Mouse (Mus musculus) naive thymus-derived CD4-positive, alpha-beta T cell, adult 2 months (primary cell): ENCODE measurements around the gene Hmga1.

ENCODE experiments used
- DNase-seq: peaks from one replicate; pipeline ENCODE4 v3.0.0-alpha.2; 2011; ENCODE audit warnings: low read depth

Hmga1 gene

DNA sequence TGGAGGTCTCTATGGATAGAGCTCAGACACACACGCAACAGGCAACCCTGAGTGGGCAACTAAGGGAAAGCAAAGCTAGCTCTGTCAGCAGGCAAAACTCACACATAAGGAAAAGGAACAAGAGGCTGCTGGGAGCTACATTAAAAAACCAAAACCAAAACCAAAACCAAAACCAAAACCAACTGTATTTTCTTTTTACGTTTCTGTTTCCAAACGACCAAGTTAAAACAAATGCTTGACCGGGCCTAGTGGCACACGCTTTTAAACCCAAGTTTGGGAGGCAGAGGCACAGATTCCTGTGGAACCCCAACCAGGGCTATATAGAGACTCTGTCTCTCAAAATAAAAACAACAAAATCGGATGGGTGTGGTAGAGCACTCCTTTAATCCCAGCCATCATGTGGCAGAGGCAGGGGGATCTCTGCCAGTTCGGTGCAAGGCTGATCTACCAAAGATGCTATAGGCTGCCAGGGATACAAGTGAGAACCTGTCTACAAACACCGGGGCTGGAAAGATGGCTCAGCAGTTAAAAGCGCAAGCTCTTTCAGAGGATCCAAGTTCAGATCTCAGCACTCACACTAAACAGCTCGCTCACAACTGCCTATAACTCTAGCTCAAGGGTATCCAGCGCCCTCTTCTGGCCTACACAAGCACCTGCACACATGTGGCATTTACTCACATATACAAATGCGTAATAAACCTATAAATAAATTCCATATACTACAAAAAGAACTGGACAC, 35.7 kb downstream of the Hmga1 start:
- DNase-seq, result peak; percentile 71

DNA sequence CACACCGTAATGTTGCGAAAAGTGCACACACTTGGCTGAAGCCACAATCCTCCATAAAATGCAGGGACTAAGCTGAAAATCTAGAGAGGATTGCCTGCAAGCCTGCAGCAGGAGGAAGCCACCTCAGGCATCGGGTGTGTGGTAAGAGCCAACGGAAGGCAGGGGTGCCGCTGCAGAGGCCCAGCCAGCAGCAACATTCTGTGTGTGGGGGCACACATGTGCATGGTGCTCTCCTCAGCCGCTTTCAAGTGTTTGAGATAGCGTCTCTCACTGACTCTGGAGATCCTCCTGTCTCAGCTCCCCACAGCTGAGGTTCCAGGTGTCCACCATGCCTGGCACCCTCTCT, 36.2 kb downstream of the Hmga1 start:
- no peak for DNase-seq

DNA sequence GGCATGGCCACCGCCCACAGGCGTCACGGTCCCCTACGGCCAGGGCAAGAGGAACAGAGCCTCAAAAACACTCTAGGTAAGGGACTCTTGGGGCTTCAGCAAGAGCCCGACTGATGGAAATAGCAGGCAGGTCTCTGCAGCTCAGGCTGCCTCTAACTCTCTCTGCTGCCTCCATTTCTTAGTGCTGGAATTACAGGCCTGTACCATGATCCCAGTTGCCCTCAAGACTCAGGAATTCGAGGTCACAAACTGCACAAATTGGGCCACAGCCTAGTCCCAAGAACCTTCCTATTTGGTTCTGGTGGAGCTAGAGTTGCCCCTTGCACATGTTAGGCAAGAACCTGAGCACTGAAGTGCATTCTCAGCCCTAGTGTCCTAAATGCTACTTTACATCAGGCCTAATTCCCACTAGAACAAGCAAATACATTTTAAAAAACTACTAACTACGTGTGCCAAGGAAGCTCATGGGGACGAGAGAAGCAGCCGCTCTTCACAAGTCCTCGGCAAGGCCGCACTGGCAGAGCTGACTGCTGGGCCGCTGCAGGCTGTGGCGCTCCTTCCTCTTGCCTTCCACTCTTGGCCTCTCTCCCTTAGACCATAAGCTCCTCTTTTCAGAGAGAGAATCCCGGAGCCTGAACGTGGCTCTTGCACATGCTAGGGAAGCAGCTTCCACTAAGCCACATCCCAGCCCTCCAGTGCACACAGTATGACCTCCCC, 39.5 kb downstream of the Hmga1 start:
- DNase-seq, result no peak

DNA sequence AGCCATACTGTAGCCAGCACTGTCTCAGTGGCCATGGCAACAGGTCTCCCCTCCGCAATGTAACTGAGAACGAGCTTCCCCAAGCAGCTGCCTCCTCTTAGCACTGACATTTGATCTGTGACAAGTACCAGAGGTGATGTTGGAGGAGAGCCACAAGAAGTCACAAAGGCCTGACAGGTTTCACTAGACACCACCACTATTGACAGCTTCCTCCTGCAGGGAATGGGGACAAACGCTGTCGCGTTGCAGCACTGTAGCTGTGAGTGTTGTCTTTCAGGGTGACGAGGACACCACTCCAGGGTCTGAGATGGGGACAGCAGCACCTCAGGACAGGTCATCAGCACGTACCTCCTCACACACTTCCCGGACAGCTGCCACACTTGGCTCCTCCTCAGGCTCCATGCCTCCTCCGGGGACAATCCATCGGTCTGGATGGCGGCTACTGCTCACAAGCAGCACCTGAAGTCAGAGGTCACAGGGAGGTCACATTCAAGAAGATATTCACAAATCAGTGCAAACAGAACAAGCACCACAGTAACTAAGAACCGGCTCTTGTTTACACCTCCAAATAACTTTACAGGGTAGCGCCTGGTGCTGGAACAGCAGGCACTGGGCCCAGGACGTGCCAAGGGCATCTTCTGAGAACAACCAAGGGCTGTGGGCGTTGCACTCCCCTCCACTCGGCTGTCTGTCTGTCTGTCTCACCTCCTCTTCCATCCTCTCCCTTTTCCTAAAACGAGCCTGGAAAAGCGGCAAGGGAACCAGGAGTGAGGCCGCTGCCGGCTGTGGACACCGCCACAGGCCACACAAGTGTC, 40.3 kb downstream of the Hmga1 start:
- no peak for DNase-seq

DNA sequence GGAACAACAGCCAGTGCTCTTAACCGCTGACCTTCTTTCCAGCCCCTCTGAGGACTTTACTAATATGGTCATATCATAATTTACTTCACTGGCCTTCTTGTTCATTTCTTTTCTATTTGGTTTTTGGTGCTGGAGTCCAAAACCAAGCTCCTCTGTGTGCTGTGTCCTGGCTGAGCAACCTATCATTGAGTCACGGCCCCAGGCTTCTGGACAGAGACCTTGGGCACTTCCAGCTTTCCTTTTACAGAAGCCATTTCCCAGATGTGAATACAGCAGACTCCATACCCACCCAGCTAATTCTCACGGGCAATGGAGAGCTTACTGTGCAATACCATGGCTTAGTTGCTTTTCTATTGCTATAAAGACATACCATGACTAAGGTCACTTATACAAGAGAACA, 44.0 kb downstream of the Hmga1 start:
- DNase-seq, result no peak

DNA sequence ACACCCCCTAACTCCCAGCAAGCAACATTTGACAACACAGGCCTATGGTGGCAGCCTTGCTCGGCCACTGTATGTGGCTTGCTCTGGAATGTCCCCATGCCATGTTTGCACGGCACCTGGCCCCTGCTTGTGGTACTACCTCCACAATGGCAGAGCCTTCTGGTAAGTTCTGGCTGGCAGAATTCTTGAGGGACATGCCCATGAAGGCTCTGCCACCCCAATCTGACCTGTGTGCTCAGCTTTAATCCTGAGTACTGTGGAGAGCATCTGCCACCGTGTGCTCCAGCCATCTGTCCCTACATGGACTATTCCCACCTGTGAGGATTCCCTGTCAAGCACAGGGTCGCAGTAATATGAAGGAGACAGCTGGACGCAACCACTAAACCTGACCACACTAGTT, 44.6 kb downstream of the Hmga1 start:
- no peak for DNase-seq

DNA sequence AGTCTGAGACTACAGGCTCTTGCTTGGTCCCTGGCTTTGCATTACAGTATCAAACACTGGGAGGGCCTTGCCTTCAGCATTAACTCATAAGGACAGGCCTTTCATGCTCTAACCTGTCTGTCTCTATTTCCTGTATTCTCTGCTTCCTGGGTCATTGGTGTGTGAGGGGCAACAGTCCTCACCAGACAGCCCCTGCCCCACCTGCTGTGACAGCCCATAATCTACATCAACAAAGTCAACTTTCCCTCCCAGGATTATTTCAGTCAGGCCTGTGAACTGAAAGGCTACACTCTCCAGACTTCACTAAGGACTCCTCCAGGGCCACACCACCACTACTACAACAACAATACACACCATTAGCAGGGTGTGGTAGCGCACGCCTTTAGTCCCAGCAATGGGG, 46.7 kb downstream of the Hmga1 start:
- DNase-seq, result no peak

DNA sequence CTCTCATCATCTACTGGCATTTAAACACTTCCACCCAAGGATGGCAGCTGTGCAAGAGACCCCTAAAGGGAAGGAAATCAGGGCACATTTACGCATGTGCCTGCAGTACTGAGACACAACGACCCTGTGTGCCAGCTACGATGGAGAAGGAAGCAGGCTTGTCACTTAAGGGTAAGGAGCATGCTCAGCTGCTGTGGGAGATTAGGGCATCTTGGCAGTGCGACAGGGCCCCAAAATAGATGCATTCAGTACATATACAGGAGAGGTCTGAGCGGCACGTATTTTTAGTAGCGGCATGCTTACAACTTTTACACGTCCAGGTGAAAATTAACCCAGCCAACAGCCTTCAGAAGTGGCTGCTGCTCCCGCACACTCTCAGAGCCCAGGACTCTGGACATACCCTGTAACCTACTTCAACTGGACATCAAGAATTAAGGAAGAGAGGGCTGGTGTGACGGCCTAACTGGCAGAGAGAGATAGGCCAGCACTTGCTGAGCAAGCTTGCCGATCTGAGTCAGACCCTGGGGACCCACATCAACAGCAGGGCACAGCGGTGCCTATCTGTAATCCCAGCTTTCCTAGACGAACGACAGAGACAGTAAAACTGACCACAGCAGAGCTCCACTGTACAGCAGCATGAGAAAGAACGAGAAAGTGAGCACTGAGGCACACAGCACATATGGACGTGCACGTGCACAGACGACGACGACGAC, 47.4 kb downstream of the Hmga1 start:
- no peak for DNase-seq

DNA sequence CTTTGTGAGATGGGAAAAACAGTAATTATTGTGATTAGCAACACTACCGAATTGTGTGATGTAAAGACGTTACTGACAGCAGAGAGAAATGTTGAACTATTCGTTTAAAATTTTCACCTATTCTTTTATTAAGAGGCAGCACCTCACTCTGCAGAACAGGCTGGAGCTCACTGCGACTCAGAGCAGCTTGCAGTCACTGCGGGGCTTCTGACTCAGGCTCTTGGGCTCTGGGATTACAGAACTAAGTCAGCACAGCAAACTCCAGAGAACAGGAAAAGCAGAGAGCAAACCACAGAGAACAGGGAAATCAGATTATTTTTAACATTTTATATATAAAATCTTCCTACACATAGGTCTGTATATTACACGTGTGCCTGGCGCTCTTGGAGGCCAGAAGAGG, 53.3 kb downstream of the Hmga1 start:
- no peak for DNase-seq

DNA sequence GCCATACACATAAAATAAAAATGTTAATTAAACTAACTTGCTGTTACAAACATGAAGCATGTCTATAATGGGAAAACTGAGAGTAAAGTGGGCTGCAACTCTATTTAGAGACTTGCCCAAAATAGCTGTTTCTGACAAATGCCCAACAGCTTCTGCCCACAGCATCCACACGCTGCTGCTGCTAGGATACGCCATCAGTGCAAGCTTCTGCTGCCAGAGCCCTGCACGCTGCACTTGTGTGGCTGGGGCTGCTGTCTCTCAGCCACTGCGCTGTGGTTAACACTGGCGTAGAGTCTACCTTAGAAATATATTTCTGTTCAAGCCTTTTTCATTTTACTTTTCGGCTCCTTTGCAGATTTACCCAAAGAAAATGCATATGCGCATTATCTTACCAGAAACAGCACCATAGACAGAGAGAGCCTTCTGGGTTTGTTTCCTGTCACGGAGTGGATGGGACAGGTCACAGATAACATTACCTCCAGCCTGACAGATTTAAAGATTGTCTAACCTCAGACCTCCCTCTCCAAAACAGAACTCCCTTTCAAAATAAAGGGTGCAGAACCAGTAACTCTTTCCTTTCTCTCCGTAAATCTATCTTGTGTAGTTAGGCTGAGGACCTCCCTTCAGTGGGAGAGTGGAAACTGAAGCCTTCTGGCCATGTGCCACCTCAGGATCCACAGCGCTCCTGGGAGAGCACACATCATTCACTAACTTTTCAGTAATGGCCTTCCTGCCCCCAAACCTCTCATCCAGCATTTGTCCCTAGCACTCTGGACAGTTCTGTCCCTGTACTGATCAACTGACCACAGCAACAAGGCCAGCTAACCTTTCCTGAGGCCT, 54.6 kb downstream of the Hmga1 start:
- no peak for DNase-seq

DNA sequence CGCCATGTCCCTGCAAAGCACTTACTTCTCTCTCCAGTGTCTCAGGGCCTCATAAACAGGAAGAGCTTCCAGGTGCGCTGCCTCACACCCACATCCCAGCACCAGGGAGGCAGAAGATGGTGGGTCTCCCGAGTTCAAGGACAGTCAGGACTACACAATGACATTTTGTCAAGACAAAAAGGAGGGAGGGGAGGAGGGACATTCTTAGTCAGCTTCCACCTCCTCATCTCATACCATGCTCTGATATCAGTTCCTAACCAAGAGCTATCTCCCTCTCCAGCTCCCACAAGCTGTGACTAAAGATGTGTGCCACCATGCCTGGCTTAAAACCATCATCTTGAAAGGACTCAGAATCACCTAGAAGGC, 55.2 kb downstream of the Hmga1 start:
- DNase-seq, result no peak

DNA sequence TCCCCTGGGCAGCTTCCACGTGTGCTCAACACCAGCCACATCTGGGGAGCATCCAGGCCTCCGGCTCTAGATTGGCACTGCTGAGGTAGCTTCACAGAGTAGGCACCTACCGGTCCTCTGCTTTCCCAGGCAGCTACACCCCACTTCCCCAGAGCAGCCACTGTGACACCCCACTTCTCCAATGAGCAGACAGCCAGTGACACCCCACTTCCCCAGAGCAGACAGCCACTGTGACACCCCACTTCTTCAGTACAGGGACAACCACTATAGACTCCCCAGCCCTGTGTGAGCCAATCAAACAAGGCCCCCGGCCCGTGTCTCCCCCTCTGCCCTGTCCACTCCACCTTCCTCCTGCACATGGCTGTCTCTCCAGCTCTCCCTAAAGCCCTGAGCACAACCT, 55.7 kb downstream of the Hmga1 start:
- DNase-seq, result no peak

DNA sequence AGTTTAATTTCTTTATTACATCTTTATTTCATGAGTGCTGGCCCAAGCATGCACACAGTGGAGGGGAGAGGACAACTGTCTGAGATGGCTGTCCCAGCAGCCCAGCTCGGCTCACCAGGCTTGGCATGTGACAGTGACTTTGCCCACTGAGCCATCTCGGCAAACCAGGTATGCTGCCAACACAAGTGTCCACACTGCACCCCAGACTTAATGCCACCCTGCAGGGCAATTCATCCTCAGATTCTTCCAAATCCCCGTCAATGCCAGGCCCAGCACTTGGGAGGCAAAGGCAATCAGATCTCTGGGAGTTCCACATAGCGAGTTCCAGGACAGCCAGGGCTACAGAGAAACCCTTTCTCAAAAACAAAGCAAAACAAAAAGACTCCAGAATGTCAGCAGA, 56.7 kb downstream of the Hmga1 start:
- no peak for DNase-seq
